Mouse (Mus musculus) heart, embryonic 15.5 days (tissue): ENCODE measurements around the gene Asic4. TPM values are rescaled to one million over a fixed set of nuclear protein-coding genes. Genes with fewer than 3 reads are reported as not detected.
A peak's percentile ranks its signal among the peaks of the same experiment; 100 is the strongest.

Experiments
- ATAC-seq: fragments of 200-750 bp; cut with Nextera tagmentation; replicated peaks from 2 replicates; pipeline ENCODE4 v1.8.0; 2017; ENCODE audit warnings: low read depth, moderate TSS enrichment; ENCODE audit not compliant: insufficient number of reproducible peaks, insufficient read depth, low FRiP score
- H3K27ac ChIP-seq: fragments of 300-500 bp; sonication (generic); 2 replicates; pipeline ENCODE4 v1.5.1; 2015; ENCODE audit warnings: mild to moderate bottlenecking, inconsistent platforms
- H3K27me3 ChIP-seq: fragments of 300-500 bp; sonication (generic); 2 replicates; pipeline ENCODE4 v1.6.1; 2015; ENCODE audit warnings: inconsistent platforms
- H3K36me3 ChIP-seq: fragments of 300-500 bp; sonication (generic); 2 replicates; pipeline ENCODE4 v1.6.1; 2015; ENCODE audit warnings: mild to moderate bottlenecking, inconsistent platforms
- H3K4me1 ChIP-seq: fragments of 300-500 bp; sonication (generic); replicated peaks from 2 replicates; pipeline ENCODE4 v1.6.1; 2015; ENCODE audit warnings: inconsistent platforms
- H3K4me2 ChIP-seq: fragments of 300-500 bp; sonication (generic); 2 replicates; pipeline ENCODE4 v1.6.1; 2015; ENCODE audit warnings: inconsistent platforms, mild to moderate bottlenecking, moderate library complexity
- H3K4me3 ChIP-seq: fragments of 300-500 bp; sonication (generic); 2 replicates; pipeline ENCODE4 v1.5.1; 2015; ENCODE audit warnings: mild to moderate bottlenecking, inconsistent platforms
- H3K9ac ChIP-seq: fragments of 300-500 bp; sonication (generic); 2 replicates; pipeline ENCODE4 v1.6.1; 2015; ENCODE audit warnings: mild to moderate bottlenecking, inconsistent platforms
- H3K9me3 ChIP-seq: fragments of 300-500 bp; sonication (generic); replicated peaks from 2 replicates; pipeline ENCODE4 v1.6.1; 2016; ENCODE audit warnings: inconsistent platforms
- WGBS: fragments of 180-500 bp; shearing (Covaris S2); methylation state at CpG from one replicate; pipeline ENCODE4 v1.1.7; 2015; ENCODE audit warnings: mixed read lengths; 5-methylcytosine and 5-hydroxymethylcytosine counted together
- polyA plus RNA-seq: library from polyadenylated mRNA; unstranded; fragments of >200 nt; fragmentation: Nextera tagmentation; extraction: Ambion mirVana; gene quantifications from 2 replicates; pipeline ENCODE4 v1.2.1, GENCODE M21; 2015

Gene Asic4
- polyA plus RNA-seq, 1 experiment from 2014 or later: 0.40 TPM

DNA sequence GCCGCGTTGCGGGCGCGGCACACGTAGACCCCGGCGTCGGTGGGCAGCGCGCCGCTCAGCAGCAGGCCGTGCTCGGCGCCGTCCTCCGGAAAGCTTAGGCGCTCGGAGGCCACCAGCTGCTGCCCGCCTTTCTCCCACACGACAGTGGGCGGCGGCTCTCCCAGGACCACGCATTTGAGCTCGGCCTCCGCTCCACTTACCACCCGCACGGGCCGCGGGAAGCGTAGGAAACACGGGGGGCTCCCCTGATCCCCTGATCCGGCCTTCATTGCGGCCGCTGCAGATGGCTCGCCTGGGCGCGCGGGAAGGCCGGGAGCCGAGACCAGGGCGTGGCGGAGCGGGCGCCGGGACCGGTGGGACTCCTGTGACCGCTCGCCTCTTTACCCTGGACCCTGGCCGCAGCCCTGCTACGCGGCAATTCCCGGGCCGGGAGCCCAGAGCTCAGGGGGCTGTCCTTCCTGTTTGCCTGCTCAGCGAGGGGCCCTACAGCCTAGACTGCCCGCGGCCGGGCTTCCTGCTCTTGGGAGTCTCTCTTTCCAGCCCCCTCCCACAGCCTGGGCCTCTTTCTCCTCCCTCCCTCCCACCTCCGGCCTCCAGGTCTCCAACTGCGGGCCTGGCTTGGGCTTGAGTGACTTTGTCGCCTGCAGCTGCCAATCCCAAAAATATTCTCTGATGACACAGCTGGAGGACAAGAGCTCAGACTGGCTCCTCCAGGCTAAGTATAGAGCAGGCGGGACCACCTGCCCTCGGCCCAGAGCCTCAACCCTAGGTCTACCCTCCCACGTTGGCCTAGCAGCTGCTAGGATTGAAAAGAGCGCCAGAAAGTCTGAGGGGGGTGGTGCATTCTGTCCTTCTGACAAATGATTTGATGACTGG is 56.0 kb downstream of the Asic4 start, which contains the start of gene Obsl1:
Obsl1 (minus strand) TSS at position 497 of the 876 bp plus-strand sequence.
- H3K27me3 ChIP-seq: no peaks in the 10 kb centered on the region
- H3K9ac ChIP-seq: peak within 1 kb of the TSS; percentile 88
- peak within 1 kb of the TSS; percentile 97 for H3K27ac ChIP-seq
- peaks cover 63% of the 10 kb centered on the region for H3K4me1 ChIP-seq
- H3K9me3 ChIP-seq: no peaks in the 10 kb centered on the region
- H3K4me3 ChIP-seq: peak within 1 kb of the TSS; percentile 81
- peak; percentile 92 for ATAC-seq
- WGBS: under 1% methylated on average over 53 of the region's 65 CpGs
- peak within 1 kb of the TSS; percentile 86 for H3K4me2 ChIP-seq
- H3K36me3 ChIP-seq: peaks cover 23% of the 10 kb centered on the region

DNA sequence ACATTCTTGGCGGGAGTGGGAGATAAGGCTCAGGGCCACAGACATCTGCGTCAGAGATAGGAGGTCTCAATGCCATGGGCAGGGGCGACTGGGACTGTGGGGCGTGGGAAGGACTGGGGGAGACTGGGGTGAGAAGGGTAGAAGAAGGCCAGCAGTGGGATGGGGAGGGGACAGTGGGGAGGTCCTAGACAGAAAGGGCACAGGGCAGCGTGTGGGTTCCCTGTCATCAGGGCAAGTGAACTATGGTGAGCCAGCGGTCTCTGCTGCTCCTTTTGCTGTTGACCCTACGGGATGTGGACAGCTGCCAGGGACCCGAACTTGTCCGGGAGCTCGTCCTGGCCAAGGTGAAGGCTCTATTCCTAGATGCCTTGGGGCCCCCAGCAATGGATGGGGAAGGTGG is 56.8 kb downstream of the Asic4 start, which contains the start of gene Inha:
Inha (plus strand) TSS at position 72 of the 400 bp plus-strand sequence.
- peaks cover 14% of the 10 kb centered on the region; the same call in 1 of the 2 replicates for H3K36me3 ChIP-seq
- H3K27me3 ChIP-seq: no peaks in the 10 kb centered on the region
- H3K27ac ChIP-seq: peak within 1 kb of the TSS; percentile 97
- 34% methylated on average over 10 of the region's 10 CpGs for WGBS
- peak within 1 kb of the TSS; percentile 88 for H3K9ac ChIP-seq
- H3K9me3 ChIP-seq: no peaks in the 10 kb centered on the region
- peaks cover 68% of the 10 kb centered on the region for H3K4me1 ChIP-seq
- ATAC-seq: no peak
- peak within 1 kb of the TSS; percentile 86 for H3K4me2 ChIP-seq
- H3K4me3 ChIP-seq: peak within 1 kb of the TSS; percentile 81

DNA sequence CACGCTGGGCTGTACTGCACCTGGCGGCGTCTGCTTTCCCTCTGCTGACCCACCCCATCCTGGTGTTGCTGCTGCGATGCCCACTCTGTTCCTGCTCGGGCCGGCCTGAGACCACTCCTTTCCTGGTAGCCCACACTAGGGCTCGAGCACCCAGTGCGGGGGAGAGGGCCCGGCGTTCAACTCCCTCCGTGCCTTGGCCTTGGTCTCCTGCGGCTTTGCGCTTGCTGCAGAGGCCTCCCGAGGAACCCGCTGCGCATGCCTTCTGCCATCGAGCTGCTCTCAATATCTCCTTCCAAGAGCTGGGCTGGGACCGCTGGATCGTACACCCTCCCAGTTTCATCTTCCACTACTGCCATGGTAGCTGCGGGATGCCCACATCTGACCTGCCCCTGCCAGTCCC is 59.4 kb downstream of the Asic4 start:
- Histone ChIP-seq H3K36me3 (no peaks in the 10 kb centered on the region), H3K4me1 (peaks cover 54% of the 10 kb centered on the region), H3K4me3 (no peak overlapping the region), H3K9me3 (no peaks in the 10 kb centered on the region), H3K9ac (no peak overlapping the region), H3K27me3 (no peaks in the 10 kb centered on the region), H3K4me2 (no peak overlapping the region), H3K27ac (peak overlapping the region; percentile 94)
- 54% methylated on average over 20 of the region's 20 CpGs for WGBS
- no peak for ATAC-seq

DNA sequence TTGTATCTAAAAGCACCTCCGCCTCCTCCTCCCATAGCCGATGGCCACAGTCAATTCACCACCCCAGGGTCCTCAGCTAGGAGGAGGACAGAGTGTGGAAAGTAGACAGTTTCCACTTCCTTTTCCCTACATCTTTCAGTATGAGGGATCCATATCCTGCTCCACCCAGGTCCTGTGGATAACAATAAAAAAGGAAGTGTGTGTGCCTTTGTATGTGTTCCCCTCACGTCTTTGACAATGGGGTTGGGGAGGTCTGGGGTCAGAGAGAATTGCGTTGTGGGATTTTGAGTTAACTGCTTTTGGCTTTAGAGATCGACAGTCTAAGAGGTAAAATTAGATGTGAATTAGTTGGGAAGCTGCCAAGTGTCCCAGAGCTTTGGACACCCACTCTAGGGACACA is 59.9 kb downstream of the Asic4 start:
- WGBS: 43% methylated on average over 5 of the region's 5 CpGs
- Histone ChIP-seq H3K4me3 (no peak overlapping the region), H3K27me3 (no peaks in the 10 kb centered on the region), H3K27ac (peak overlapping the region; percentile 94), H3K4me1 (peaks cover 56% of the 10 kb centered on the region), H3K9me3 (no peaks in the 10 kb centered on the region), H3K9ac (no peak overlapping the region), H3K36me3 (no peaks in the 10 kb centered on the region), H3K4me2 (no peak overlapping the region)
- no peak for ATAC-seq

DNA sequence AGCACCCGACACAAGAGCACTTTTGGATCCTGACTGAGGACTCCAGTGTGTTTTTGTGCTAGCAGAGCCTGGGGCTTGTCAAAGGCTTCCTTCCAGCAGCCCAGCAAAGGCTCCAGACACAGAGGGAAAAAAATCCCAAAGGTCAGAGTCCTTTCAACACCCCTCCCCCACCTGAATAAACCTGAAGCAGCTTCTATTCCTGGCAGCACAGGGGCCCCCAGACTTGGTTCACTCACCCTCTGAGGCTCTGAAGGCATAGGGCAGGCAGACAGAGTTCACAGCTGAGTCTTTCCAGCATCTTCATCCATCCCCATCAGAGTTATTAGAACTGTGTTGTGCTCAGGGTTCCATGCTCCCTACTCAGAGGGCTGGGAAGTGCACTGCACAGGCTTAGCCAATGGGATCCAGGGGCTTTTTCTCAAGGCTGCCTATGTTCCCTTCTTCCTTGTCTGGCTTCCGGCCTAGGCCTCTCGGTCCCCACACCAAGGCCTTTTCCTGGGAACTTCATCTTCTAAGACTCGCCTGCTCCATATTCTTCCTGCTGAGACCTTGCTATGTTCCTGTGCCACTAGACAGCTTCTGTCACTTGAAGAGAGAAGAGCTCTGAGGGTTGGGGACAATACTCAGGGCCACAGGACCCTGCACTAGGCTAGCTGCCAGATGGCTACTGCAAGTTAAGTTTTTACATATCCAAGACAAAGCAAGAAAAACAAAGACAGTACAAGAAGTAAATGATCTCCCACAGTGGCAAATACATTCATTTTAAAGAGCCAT is 61.4 kb downstream of the Asic4 start:
- Histone ChIP-seq H3K4me1 (peaks cover 59% of the 10 kb centered on the region), H3K4me2 (0 out of 2 replicates have a peak overlapping the region, but pooled peaks have one; percentile 5), H3K36me3 (no peaks in the 10 kb centered on the region), H3K27me3 (no peaks in the 10 kb centered on the region), H3K4me3 (no peak overlapping the region), H3K9ac (no peak overlapping the region; the same call in 1 of the 2 replicates), H3K27ac (peak overlapping the region; percentile 94), H3K9me3 (no peaks in the 10 kb centered on the region)
- 23% methylated on average over 4 of the region's 4 CpGs for WGBS
- ATAC-seq: peak; percentile 42; the same call in 1 of the 2 replicates

DNA sequence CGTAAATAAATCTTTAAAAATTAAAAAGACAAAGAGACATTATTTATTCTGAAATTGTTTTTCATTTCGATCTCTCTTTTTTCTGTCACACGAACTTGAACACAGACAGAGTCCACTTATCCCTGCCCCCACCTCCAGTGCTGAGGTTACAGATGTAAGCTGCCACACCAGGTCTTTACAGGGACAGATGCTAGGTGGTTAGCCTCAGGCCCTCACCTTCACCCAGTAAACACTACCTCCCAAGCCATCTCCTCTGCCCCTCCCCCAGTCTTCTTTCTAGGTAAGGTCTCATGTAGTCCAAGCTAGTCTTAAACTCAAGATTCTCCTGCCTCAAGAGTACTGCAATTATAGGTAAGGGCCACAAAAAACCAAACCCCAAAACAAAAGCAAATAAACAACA is 62.3 kb downstream of the Asic4 start:
- no peak overlapping the region for H3K9ac ChIP-seq
- H3K4me1 ChIP-seq: peaks cover 57% of the 10 kb centered on the region
- H3K4me2 ChIP-seq: no peak overlapping the region
- ATAC-seq: no peak
- no peaks in the 10 kb centered on the region for H3K9me3 ChIP-seq
- no peak overlapping the region for H3K4me3 ChIP-seq
- 90% methylated on average over 3 of the region's 3 CpGs for WGBS
- no peaks in the 10 kb centered on the region for H3K27me3 ChIP-seq
- H3K36me3 ChIP-seq: no peaks in the 10 kb centered on the region
- peak overlapping the region; percentile 94 for H3K27ac ChIP-seq

DNA sequence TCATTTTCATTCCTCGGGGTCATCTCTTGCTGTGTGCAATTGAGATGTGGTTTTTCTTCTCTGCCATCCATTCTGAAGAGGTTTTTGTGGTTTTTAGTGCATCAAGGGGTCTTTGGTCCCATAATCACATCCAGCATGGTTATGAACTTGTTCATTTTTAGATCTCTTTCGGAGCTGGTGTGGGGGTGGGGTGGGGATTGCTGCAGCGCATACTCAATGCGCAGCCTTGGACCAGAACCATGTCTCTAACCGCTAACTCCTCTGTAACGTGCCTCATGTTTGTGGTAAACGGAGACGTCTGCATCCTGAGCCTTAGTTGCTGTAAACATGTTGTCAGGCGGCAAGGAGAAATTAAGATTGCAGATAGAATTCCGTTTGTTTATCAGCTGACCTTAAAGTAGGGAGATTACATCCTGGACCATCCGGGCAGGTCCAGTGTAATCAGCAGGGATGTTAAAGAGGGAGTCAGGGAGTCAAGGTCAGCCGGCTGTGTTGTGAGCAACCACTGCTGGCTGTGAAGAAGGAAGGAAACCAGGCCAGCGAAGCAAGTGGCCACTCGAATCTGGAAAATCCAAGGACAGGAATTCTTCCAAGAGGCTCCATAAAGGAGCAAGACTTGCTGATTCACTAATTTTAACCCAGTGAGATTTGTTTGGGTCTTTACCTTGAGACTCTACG is 66.6 kb downstream of the Asic4 start:
- H3K27ac ChIP-seq: peak overlapping the region; percentile 52
- ATAC-seq: no peak
- 46% methylated on average over 15 of the region's 15 CpGs for WGBS
- H3K27me3 ChIP-seq: no peaks in the 10 kb centered on the region
- no peak overlapping the region for H3K4me3 ChIP-seq
- no peak overlapping the region for H3K4me2 ChIP-seq
- H3K9ac ChIP-seq: no peak overlapping the region
- no peaks in the 10 kb centered on the region for H3K36me3 ChIP-seq
- peaks cover 47% of the 10 kb centered on the region for H3K4me1 ChIP-seq
- no peaks in the 10 kb centered on the region for H3K9me3 ChIP-seq

DNA sequence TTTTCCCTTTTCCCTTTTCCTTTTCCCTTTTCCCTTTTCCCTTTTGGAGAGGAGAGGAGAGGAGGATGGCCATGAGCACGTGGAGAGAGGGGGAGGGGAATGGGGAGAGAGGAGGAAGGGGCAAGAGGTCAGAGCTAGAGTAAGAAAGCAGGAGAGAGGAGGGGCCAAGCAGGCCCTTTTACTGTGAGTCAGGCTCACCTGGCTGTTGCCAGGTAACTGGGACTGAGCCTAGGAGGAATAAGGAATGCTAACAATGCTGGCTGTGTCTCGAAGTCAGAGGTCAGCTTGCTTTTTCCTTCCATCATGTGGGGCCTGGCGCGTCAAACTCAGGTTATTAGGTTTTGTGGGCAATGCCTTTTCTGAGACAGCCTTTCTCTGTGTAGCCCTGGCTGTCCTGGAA is 67.7 kb downstream of the Asic4 start:
- Histone ChIP-seq H3K9me3 (no peaks in the 10 kb centered on the region), H3K4me3 (no peak overlapping the region), H3K36me3 (no peaks in the 10 kb centered on the region), H3K27ac (peak overlapping the region; percentile 37; the same call in 1 of the 2 replicates), H3K4me2 (no peak overlapping the region), H3K4me1 (peaks cover 50% of the 10 kb centered on the region), H3K9ac (no peak overlapping the region), H3K27me3 (no peaks in the 10 kb centered on the region)
- ATAC-seq: no peak
- 67% methylated on average over 4 of the region's 4 CpGs for WGBS

DNA sequence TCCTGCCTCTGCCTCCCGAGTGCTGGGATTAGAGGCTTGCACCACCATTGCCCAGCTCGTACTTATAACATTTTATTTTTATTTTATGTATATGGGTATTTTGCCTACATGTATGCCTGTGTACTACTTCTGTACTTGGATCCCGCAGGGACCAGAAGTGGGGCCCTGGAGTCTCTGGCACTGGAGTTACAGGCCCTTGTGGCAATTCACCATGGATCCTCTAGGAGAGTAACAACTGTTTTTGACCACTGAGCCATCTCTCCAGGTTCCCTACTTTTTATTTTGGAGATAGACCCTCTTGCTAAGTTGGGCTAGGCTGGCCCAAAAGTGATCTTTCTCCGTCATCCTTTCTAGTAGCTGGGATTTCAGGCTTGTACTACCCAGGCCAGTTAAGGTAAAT is 68.2 kb downstream of the Asic4 start:
- peaks cover 47% of the 10 kb centered on the region for H3K4me1 ChIP-seq
- no peaks in the 10 kb centered on the region for H3K9me3 ChIP-seq
- WGBS: 94% methylated on average over 4 of the region's 4 CpGs
- no peak overlapping the region for H3K9ac ChIP-seq
- no peaks in the 10 kb centered on the region for H3K27me3 ChIP-seq
- H3K4me2 ChIP-seq: no peak overlapping the region
- H3K36me3 ChIP-seq: no peaks in the 10 kb centered on the region
- ATAC-seq: no peak
- H3K27ac ChIP-seq: peak overlapping the region; percentile 98; the same call in 1 of the 2 replicates
- H3K4me3 ChIP-seq: no peak overlapping the region

DNA sequence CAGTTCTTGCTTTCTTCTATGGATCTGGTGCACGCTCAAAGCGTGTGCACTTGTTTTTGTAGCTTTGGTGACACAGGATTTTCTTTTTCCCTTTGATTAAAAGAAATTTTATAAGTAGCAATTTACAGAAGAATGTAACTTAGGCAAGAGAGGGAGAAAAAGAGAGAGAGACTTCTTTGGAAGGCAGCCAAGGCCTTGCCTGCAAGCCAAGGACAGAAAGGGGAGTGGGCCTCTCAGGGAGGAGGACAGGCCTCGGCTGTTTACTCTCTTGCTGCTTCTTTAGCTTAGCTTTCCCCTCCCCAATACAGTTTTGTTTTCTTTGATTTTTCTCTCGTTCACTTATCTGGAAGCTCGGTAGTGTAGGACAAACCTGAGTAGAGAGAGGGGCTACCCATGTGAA is 69.3 kb downstream of the Asic4 start:
- H3K9ac ChIP-seq: no peak overlapping the region
- no peak for ATAC-seq
- WGBS: 38% methylated on average over 5 of the region's 5 CpGs

More for the DNA sequence above, 69.3 kb downstream of the Asic4 start:
- H3K4me1 ChIP-seq: peaks cover 47% of the 10 kb centered on the region
- H3K9me3 ChIP-seq: no peaks in the 10 kb centered on the region
- no peaks in the 10 kb centered on the region for H3K27me3 ChIP-seq
- peak overlapping the region; percentile 98 for H3K27ac ChIP-seq
- no peak overlapping the region for H3K4me2 ChIP-seq
- H3K4me3 ChIP-seq: no peak overlapping the region
- H3K36me3 ChIP-seq: no peaks in the 10 kb centered on the region
